Mouse (Mus musculus) midbrain, embryonic 14.5 days (tissue): Measurements from ENCODE around the gene Gmds. TPM values are rescaled to one million over a fixed set of nuclear protein-coding genes. Genes with fewer than 3 reads are reported as not detected.

ENCODE experiments used
- ATAC-seq: fragments of 200-750 bp; cut with Nextera tagmentation; 2 replicates; pipeline ENCODE4 v1.8.0; 2017; ENCODE audit warnings: moderate number of reproducible peaks, moderate library complexity; ENCODE audit not compliant: low FRiP score, low TSS enrichment
- DNase-seq: peaks from one replicate; pipeline ENCODE4 v3.0.0-alpha.2; 2015
- H3K27ac ChIP-seq: fragments of 300-500 bp; sonication (generic); replicated peaks from 2 replicates; pipeline ENCODE4 v1.5.1; 2014; ENCODE audit warnings: mild to moderate bottlenecking, low read depth, low read length, moderate library complexity
- H3K27me3 ChIP-seq: fragments of 300-500 bp; sonication (generic); 2 replicates; pipeline ENCODE4 v1.6.1; 2014; ENCODE audit warnings: low read length, control low read depth, mixed read lengths; ENCODE audit not compliant: control insufficient read depth, insufficient read depth
- H3K36me3 ChIP-seq: fragments of 300-500 bp; sonication (generic); 2 replicates; pipeline ENCODE4 v1.6.1; 2014; ENCODE audit warnings: low read length, control low read depth; ENCODE audit not compliant: control insufficient read depth, insufficient read depth
- H3K4me1 ChIP-seq: fragments of 300-500 bp; sonication (generic); 2 replicates; pipeline ENCODE4 v1.6.1; 2014; ENCODE audit warnings: mild to moderate bottlenecking, antibody characterized with exemption, low read length, control low read depth; ENCODE audit not compliant: control insufficient read depth, insufficient read depth
- H3K4me2 ChIP-seq: fragments of 300-500 bp; sonication (generic); 2 replicates; pipeline ENCODE4 v1.6.1; 2014; ENCODE audit warnings: mild to moderate bottlenecking, low read length, moderate library complexity
- H3K4me3 ChIP-seq: fragments of 300-500 bp; sonication (generic); replicated peaks from 2 replicates; pipeline ENCODE4 v1.5.1; 2014; ENCODE audit warnings: low read depth, low read length
- H3K9ac ChIP-seq: fragments of 300-500 bp; sonication (generic); replicated peaks from 2 replicates; pipeline ENCODE4 v1.6.1; 2014; ENCODE audit warnings: mild to moderate bottlenecking, low read length, moderate library complexity
- H3K9me3 ChIP-seq: fragments of 300-500 bp; sonication (generic); 2 replicates; pipeline ENCODE4 v1.6.1; 2016; ENCODE audit warnings: low read length, control low read depth, mixed read lengths; ENCODE audit not compliant: control insufficient read depth
- WGBS: fragments of 180-500 bp; shearing (Covaris S2); extraction: QIAGEN DNeasy Blood & Tissue Kit; methylation state at CpG from one replicate; pipeline ENCODE4 v1.1.7; 2014; 5-methylcytosine and 5-hydroxymethylcytosine counted together
- polyA plus RNA-seq: library from polyadenylated mRNA; unstranded; fragments of >200 nt; fragmentation: Nextera tagmentation; extraction: Ambion mirVana; gene quantifications from 2 replicates; pipeline ENCODE4 v1.2.1, GENCODE M21; 2014

Gene Gmds
- polyA plus RNA-seq, 1 experiment from 2014 or later: 32.6 TPM

DNA sequence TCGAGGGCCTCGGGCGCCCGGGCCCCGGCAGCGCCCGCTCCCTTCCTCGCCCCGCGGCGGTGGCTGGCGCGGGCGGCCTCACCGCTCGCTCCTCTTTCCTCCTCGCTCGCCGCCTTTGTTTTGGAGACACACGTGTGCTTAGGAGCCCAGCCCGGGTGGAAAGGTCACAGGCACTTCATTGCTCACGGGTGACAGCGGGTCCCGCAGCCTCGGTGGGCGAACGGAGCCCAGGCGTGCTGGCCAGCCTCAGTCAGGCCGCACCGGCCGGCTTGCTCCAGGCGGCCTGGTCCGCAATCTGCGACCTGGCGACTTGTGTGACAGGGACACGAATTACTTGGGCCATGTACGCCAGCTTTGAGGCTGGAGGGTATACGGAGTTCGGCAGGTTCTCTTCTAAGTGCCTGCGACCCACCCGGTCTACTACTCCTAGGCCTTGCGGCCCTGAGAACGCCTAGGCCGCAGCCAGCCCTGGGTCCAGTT is 527.0 kb downstream of the Gmds start:
- DNase-seq: no peak
- no peak for ATAC-seq
- Histone ChIP-seq H3K4me1 (peaks cover 9% of the 10 kb centered on the region), H3K4me3 (peak overlapping the region; percentile 23), H3K4me2 (peak overlapping the region; percentile 39), H3K27me3 (peaks cover 87% of the 10 kb centered on the region), H3K36me3 (no peaks in the 10 kb centered on the region), H3K9ac (peak overlapping the region; percentile 23; the same call in 1 of the 2 replicates), H3K27ac (no peak overlapping the region), H3K9me3 (no peaks in the 10 kb centered on the region)
- 5% methylated on average over 42 of the region's 44 CpGs for WGBS

- Histone ChIP-seq H3K4me1 (peaks cover 9% of the 10 kb centered on the region), H3K4me2 (peak overlapping the region; percentile 39), H3K27ac (no peak overlapping the region), H3K9ac (peak overlapping the region; percentile 29; the same call in 1 of the 2 replicates), H3K27me3 (peaks cover 87% of the 10 kb centered on the region), H3K36me3 (no peaks in the 10 kb centered on the region), H3K9me3 (no peaks in the 10 kb centered on the region), H3K4me3 (peak overlapping the region; percentile 23)
- DNase-seq (peak; percentile 63), ATAC-seq (no peak)
- WGBS: 1% methylated on average over 63 of the region's 65 CpGs
These were observed 527.6 kb downstream of the Gmds start for GRCm38 (mm10) chr13:31810693-31811541.

- Histone ChIP-seq H3K4me3 (peak overlapping the region; percentile 23), H3K9me3 (no peaks in the 10 kb centered on the region), H3K4me1 (peaks cover 9% of the 10 kb centered on the region), H3K27ac (no peak overlapping the region), H3K9ac (peak overlapping the region; percentile 29; the same call in 1 of the 2 replicates), H3K36me3 (no peaks in the 10 kb centered on the region), H3K4me2 (no peak overlapping the region), H3K27me3 (peaks cover 87% of the 10 kb centered on the region)
- ATAC-seq (no peak), DNase-seq (no peak)
- WGBS: under 1% methylated on average over 9 of the region's 9 CpGs
These were observed 528.2 kb downstream of the Gmds start for GRCm38 (mm10) chr13:31810375-31810692.

GRCm38 (mm10) chr13:31809701-31810100 is 528.8 kb downstream of the Gmds start:
- Histone ChIP-seq H3K4me2 (no peak overlapping the region), H3K36me3 (no peaks in the 10 kb centered on the region), H3K4me3 (no peak overlapping the region), H3K27me3 (peaks cover 87% of the 10 kb centered on the region), H3K9ac (no peak overlapping the region), H3K4me1 (peaks cover 9% of the 10 kb centered on the region), H3K27ac (no peak overlapping the region), H3K9me3 (no peaks in the 10 kb centered on the region)
- ATAC-seq (no peak), DNase-seq (peak; percentile 47)
- WGBS: 7% methylated on average over 6 of the region's 6 CpGs

DNA sequence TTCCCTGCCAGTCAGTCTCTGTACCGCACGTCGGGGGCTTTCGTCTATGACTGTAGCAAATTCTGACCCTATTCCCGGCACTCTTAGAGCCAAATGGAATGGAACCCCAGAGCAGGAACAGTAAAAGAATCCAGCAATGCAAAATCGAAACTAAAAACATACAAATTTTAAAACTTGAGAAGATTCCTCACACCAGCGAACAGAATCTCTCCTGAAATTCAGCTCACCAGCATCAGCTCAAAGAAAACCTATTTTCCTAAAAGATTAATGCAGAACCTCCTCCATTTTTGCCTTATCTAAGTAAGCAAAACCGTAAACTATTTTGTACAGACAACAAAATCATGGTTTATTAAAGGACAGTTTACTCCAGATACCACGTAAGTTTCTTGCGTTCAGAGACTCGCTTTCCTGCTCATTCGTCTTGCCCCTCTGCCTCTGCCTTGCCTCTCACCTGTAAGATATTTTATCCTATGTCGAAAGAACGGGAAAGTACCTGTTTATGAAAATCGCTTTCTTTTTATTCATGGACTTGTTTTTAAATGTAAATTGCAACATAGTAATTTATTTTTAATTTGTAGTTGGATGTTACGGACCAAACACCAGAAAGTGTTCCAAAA is 529.6 kb downstream of the Gmds start:
- Histone ChIP-seq H3K4me3 (peak overlapping the region; percentile 38), H3K27ac (peak overlapping the region; percentile 45; the same call in 1 of the 2 replicates), H3K27me3 (peaks cover 86% of the 10 kb centered on the region), H3K4me1 (peaks cover 9% of the 10 kb centered on the region), H3K9ac (no peak overlapping the region), H3K9me3 (no peaks in the 10 kb centered on the region), H3K36me3 (no peaks in the 10 kb centered on the region), H3K4me2 (no peak overlapping the region)
- DNase-seq (peak; percentile 42), ATAC-seq (no peak)
- WGBS: 4% methylated on average over 16 of the region's 16 CpGs

DNA sequence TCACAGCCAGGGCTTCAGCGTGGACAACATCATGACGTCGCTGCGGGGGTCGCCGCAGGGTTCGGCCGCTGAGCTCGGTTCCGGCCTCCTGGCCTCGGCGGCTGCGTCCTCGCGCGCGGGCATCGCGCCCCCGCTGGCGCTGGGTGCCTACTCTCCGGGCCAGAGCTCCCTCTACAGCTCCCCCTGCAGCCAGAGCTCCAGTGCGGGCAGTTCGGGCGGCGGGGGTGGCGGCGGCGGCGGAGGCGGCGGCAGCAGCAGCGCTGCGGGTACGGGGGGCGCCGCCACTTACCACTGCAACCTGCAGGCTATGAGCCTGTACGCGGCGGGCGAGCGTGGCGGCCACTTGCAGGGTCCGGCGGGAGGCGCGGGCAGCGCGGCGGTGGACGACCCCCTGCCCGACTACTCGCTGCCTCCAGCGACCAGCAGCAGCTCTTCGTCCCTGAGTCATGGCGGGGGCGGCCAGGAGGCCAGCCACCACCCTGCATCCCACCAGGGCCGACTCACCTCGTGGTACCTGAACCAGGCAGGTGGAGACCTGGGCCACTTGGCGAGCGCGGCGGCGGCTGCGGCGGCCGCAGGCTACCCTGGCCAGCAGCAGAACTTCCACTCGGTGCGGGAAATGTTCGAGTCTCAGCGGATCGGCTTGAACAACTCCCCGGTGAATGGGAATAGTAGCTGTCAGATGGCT is 530.3 kb downstream of the Gmds start:
- 1% methylated on average over 62 of the region's 73 CpGs for WGBS
- H3K4me3 ChIP-seq: peak overlapping the region; percentile 38

DNA sequence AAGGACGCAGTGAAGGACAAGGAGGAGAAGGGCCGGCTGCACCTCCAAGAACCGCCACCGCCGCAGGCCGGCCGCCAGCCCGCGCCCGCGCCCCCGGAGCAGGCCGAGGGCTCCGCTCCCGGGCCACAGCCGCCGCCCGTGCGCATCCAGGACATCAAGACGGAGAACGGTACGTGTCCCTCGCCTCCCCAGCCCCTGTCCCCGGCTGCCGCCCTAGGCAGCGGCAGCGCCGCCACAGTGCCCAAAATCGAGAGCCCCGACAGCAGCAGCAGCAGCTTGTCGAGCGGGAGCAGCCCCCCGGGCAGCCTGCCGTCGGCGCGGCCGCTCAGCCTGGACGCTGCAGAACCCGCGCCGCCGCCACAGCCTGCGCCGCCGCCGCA is 530.8 kb downstream of the Gmds start:
- DNase-seq (no peak), ATAC-seq (no peak)
- H3K4me3 ChIP-seq: peak overlapping the region; percentile 38
- peak overlapping the region; percentile 49 for H3K27ac ChIP-seq
- peak overlapping the region; percentile 70 for H3K4me2 ChIP-seq
- H3K27me3 ChIP-seq: peaks cover 86% of the 10 kb centered on the region
- peaks cover 9% of the 10 kb centered on the region for H3K4me1 ChIP-seq
- peak overlapping the region; percentile 29; the same call in 1 of the 2 replicates for H3K9ac ChIP-seq
- no peaks in the 10 kb centered on the region for H3K36me3 ChIP-seq
- H3K9me3 ChIP-seq: no peaks in the 10 kb centered on the region
- under 1% methylated on average over 43 of the region's 47 CpGs for WGBS

More for the DNA sequence above, 530.3 kb downstream of the Gmds start:
- Histone ChIP-seq H3K9me3 (no peaks in the 10 kb centered on the region), H3K27me3 (peaks cover 86% of the 10 kb centered on the region), H3K4me2 (peak overlapping the region; percentile 70), H3K4me1 (peaks cover 9% of the 10 kb centered on the region), H3K27ac (peak overlapping the region; percentile 49), H3K36me3 (no peaks in the 10 kb centered on the region), H3K9ac (peak overlapping the region; percentile 29; the same call in 1 of the 2 replicates)
- DNase-seq (peak; percentile 49), ATAC-seq (no peak)

- H3K4me3 ChIP-seq: peak overlapping the region; percentile 38
- H3K36me3 ChIP-seq: no peaks in the 10 kb centered on the region
- H3K27ac ChIP-seq: peak overlapping the region; percentile 57
- WGBS: under 1% methylated on average over 101 of the region's 101 CpGs
- peak overlapping the region; percentile 70 for H3K4me2 ChIP-seq
- DNase-seq (peak; percentile 56), ATAC-seq (peak; percentile 41)
- H3K9me3 ChIP-seq: no peaks in the 10 kb centered on the region
- peaks cover 86% of the 10 kb centered on the region for H3K27me3 ChIP-seq
- peak overlapping the region; percentile 49; the same call in 1 of the 2 replicates for H3K9ac ChIP-seq
- H3K4me1 ChIP-seq: peaks cover 9% of the 10 kb centered on the region
These were observed 531.4 kb downstream of the Gmds start for GRCm38 (mm10) chr13:31806890-31807735.
